8 mouse cellular contexts compared by ENCODE assay signal in the genomic region with DNA sequence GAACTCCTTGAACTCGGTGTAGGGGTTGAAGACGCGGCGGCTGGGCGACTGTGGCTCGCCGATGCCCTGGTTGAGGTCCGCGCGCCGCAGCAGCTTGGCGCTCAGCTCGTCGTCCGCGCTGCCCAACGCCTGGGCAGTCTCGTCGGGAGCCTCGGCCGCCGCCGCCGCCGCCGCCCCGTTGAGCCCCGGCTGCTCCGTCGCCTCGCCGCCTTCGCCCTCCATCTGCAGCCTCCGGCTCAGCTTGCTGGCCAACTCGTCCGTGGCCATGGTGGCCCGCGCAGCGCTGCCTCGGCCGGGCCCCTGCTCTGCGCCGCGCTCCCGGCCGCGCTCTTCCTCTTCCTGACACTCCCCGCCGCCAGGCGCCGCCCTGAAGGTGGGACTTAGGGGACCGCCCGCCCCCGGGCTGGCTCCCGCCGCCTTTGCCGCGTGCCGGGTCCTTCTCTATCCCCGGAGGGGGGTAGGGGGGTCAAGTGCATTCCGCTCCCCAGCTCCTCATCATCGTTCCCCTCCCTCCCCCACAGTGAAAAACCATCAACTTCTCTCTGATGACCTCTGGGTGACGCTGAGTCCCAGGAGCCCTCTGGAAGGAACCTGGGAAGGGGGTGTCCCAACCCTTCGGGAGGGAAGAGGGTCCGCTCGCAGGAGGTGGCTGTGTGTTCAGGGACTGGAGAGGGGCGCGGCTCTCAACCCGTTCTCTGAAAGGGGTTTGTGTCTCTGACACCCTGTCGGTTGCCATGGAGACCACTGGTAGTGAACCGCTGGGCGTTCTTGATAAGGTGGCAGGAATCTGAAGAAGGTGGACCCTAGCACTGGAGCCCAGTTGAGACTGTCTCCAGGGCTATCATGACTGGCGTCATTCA. TPM values are rescaled to one million over a fixed set of nuclear protein-coding genes. Genes with fewer than 3 reads are reported as not detected.
DNase-seq lines count a peak whose midpoint lies in the region; ATAC-seq and TF ChIP-seq lines count a peak whose summit lies in the region.

A gene (minus strand): TSS at position 320 of the 860 bp plus-strand sequence.

- peak within 1 kb of the TSS; percentile 62 for H3K27ac ChIP-seq in intestine, embryonic 15.5 days
- no peak within 1 kb of the TSS for H3K27ac ChIP-seq in limb, embryonic 11.5 days (replicated peaks; ENCODE audit: low read depth, low read length)
- peak within 1 kb of the TSS; percentile 75 for H3K27ac ChIP-seq in midbrain, embryonic 13.5 days
- H3K27ac ChIP-seq in spleen, adult 2 months (ENCODE audit: insufficient read depth, low read length): peak within 1 kb of the TSS; percentile 38

- intact Hi-C loops in gastrocnemius, postnatal 36 days (cut with DNase I): no loop called here

- H3K9me3 ChIP-seq in intestine, embryonic 15.5 days: no peaks in the 10 kb centered on the region
- no peaks in the 10 kb centered on the region for H3K9me3 ChIP-seq in limb, embryonic 11.5 days (ENCODE audit: control insufficient read depth, low read length)
- H3K9me3 ChIP-seq in midbrain, embryonic 13.5 days: no peaks in the 10 kb centered on the region

- TF ChIP-seq CTCF in spleen, adult 2 months (IDR thresholded peaks at IDR 0.05; ENCODE audit: extremely low read depth, insufficient read depth, insufficient read length, insufficient replicate concordance): no peak

- peak; percentile 84 for ATAC-seq in intestine, embryonic 15.5 days
- peak; percentile 82 for ATAC-seq in limb, embryonic 11.5 days (ENCODE audit: insufficient number of reproducible peaks, low FRiP score, low TSS enrichment, low read depth)
- ATAC-seq in midbrain, embryonic 13.5 days: peak; percentile 92

- peaks cover 55% of the 10 kb centered on the region for H3K4me1 ChIP-seq in intestine, embryonic 15.5 days (replicated peaks)
- H3K4me1 ChIP-seq in limb, embryonic 11.5 days (ENCODE audit: control insufficient read depth, insufficient read depth, low read length): peaks cover 10% of the 10 kb centered on the region
- peaks cover 56% of the 10 kb centered on the region for H3K4me1 ChIP-seq in midbrain, embryonic 13.5 days (replicated peaks)
- peaks cover 9% of the 10 kb centered on the region for H3K4me1 ChIP-seq in spleen, adult 2 months (ENCODE audit: control insufficient read depth, insufficient read depth, insufficient read length)

- H3K4me3 ChIP-seq in intestine, embryonic 15.5 days (replicated peaks): peak within 1 kb of the TSS; percentile 74
- peak within 1 kb of the TSS; percentile 68 for H3K4me3 ChIP-seq in limb, embryonic 11.5 days (ENCODE audit: low read depth, low read length)
- peak within 1 kb of the TSS; percentile 68 for H3K4me3 ChIP-seq in midbrain, embryonic 13.5 days (replicated peaks)
- peak within 1 kb of the TSS; percentile 84 for H3K4me3 ChIP-seq in spleen, adult 2 months (ENCODE audit: extremely low read depth, insufficient read depth, insufficient read length)

- peak within 1 kb of the TSS; percentile 95 for H3K4me2 ChIP-seq in intestine, embryonic 15.5 days (replicated peaks)
- H3K4me2 ChIP-seq in limb, embryonic 11.5 days (ENCODE audit: low read depth, severe bottlenecking): peak within 1 kb of the TSS; percentile 98
- peak within 1 kb of the TSS; percentile 94 for H3K4me2 ChIP-seq in midbrain, embryonic 13.5 days (replicated peaks)

- peak; percentile 87 for TF ChIP-seq POLR2A in spleen, adult 2 months (IDR thresholded peaks at IDR 0.05; ENCODE audit: low read depth, low read length)

- no peaks in the 10 kb centered on the region for H3K27me3 ChIP-seq in intestine, embryonic 15.5 days (replicated peaks)
- H3K27me3 ChIP-seq in limb, embryonic 11.5 days (ENCODE audit: control insufficient read depth, insufficient read depth, low read length): no peaks in the 10 kb centered on the region
- H3K27me3 ChIP-seq in midbrain, embryonic 13.5 days: no peaks in the 10 kb centered on the region
- no peaks in the 10 kb centered on the region for H3K27me3 ChIP-seq in spleen, adult 2 months (ENCODE audit: control insufficient read depth, insufficient read depth, low read length)

- under 1% methylated on average over 73 of the region's 73 CpGs for WGBS in intestine, embryonic 15.5 days
- WGBS in limb, embryonic 11.5 days: under 1% methylated on average over 52 of the region's 73 CpGs
- under 1% methylated on average over 68 of the region's 73 CpGs for WGBS in midbrain, embryonic 13.5 days
- WGBS in spleen, adult 2 months: under 1% methylated on average over 72 of the region's 73 CpGs

- H3K36me3 ChIP-seq in intestine, embryonic 15.5 days: no peaks in the 10 kb centered on the region
- H3K36me3 ChIP-seq in limb, embryonic 11.5 days (ENCODE audit: control insufficient read depth, insufficient read depth, low read length): no peaks in the 10 kb centered on the region
- H3K36me3 ChIP-seq in midbrain, embryonic 13.5 days: 0 out of 2 replicates have a peak, but pooled peaks cover 5% of the 10 kb centered on the region
- peaks cover 2% of the 10 kb centered on the region; the same call in 1 of the 2 replicates for H3K36me3 ChIP-seq in spleen, adult 2 months (ENCODE audit: control insufficient read depth, insufficient read depth, low read length)

- peak; percentile 80 for DNase-seq in layer of hippocampus, adult 11-12 months (ENCODE audit: low spot score)
- no peak for DNase-seq in layer of hippocampus, adult 9-10 months (ENCODE audit: low spot score)
- peak; percentile 89 for DNase-seq in embryo, embryonic 10.5 days (ENCODE audit: low spot score)
- DNase-seq in gastrocnemius, postnatal 36 days: peak; percentile 71
- peak; percentile 75 for DNase-seq in limb, embryonic 11.5 days (ENCODE audit: low spot score)
- peak; percentile 49 to 73 for DNase-seq in spleen, adult 2 months (ENCODE audit: low read depth in 1 of 2, low spot score in 2 of 2)

- H3K9ac ChIP-seq in intestine, embryonic 15.5 days: peak within 1 kb of the TSS; percentile 88
- peak within 1 kb of the TSS; percentile 73 for H3K9ac ChIP-seq in limb, embryonic 11.5 days (ENCODE audit: low read length)
- peak within 1 kb of the TSS; percentile 85 for H3K9ac ChIP-seq in midbrain, embryonic 13.5 days (replicated peaks)

RNA-seq across cellular contexts. Expression of the gene that starts here (rescaled TPM):
- total RNA-seq in gastrocnemius, postnatal 36 days (2021): 1 to 10 TPM; 5.8 to 6.4 TPM
- polyA plus RNA-seq in intestine, embryonic 15.5 days (2015; fragmentation: Nextera tagmentation; extraction: Ambion mirVana): 136 and 138 TPM in 2 replicates
- polyA plus RNA-seq in limb, embryonic 11.5 days (2014; fragmentation: Nextera tagmentation; extraction: Ambion mirVana): 17.5 and 19.8 TPM in 2 replicates
- 72.6 and 89.7 TPM in 2 replicates for polyA plus RNA-seq in midbrain, embryonic 13.5 days (2015; fragmentation: Nextera tagmentation; extraction: Ambion mirVana)
- 108 and 129 TPM in 2 replicates for polyA plus RNA-seq in spleen, adult 2 months (2012; rRNA removed)
